Mouse (Mus musculus): ENCODE measurements around the gene Mmaa.

DNA sequence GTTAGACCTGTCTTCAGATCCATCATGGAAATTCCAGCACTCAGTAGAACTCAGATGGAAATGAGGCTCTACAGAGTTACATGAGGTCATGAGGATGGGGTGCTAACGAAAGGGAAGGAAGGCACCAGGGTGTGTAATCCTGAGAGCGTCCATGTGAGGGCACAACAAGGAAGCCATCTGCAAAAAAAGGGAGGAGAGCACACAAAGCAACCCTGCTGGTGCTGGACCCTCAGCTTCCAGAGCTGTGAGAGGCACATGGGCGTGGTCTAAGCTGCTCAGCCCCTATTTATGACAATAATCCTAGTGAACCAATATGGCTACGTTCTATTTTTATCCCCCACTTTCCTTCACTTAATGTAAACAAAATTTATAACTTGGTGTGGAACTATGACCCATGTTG is 22.1 kb downstream of the Mmaa start:
- TF ChIP-seq CTCF (IDR thresholded peaks at IDR 0.05; ENCODE audit: control insufficient read depth, insufficient read depth, insufficient read length) (no peak), CEBPB (IDR thresholded peaks at IDR 0.05; ENCODE audit: low read depth) (no peak), USF1 (IDR thresholded peaks at IDR 0.05; ENCODE audit: low read depth) (no peak), MYOD1 (IDR thresholded peaks at IDR 0.05; ENCODE audit: control insufficient read depth, insufficient read length, low read depth) (no peak)
